Mouse (Mus musculus) cortical plate, adult 2 months (tissue): ENCODE measurements around the gene Rarg.

ENCODE experiments used
- CTCF ChIP-seq: fragments of 200-500 bp; IDR thresholded peaks from 2 replicates; pipeline ENCODE4 v1.5.1; 2011; ENCODE audit warnings: mild to moderate bottlenecking, control low read depth, low read length; ENCODE audit not compliant: insufficient read depth; ENCODE audit errors: extremely low read depth
- POLR2A ChIP-seq: fragments of 200-500 bp; IDR thresholded peaks from 2 replicates; pipeline ENCODE4 v1.6.1; 2011; ENCODE audit warnings: mild to moderate bottlenecking, low read length, control low read depth; ENCODE audit not compliant: insufficient read depth; ENCODE audit errors: extremely low read depth

DNA sequence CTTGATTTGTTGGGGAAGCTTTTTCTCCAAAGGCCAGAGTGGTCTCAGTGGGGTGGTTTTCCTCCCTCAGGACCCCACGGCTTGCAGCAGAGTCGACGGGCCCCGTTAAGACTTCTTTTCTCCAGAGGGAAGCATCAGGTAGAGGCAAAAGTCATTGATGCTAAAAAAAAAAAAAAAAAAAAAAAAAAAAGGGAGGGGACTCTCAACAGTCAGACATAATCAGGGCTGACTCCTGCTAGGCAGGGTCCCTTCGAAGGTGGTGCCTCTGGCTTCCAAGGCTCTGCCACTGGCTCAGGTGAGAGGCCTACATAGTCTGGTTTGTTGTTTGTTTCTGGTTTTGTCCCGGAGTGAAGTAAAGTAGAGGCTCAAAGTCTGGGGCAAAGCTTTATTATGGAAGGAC is 41.7 kb downstream of the Rarg start:
- TF ChIP-seq POLR2A (no peak), CTCF (no peak)
